Mouse (Mus musculus) G1E (cell line): ENCODE measurements at regions not wholly inside any gene's neighbourhood (a gene's known extent, or its start where the extent isn't known, plus 50 kb on each side); places are given as distances from the start of the nearest gene placed in this dataset.

Source experiments
- CTCF ChIP-seq: IDR thresholded peaks from 2 replicates; pipeline ENCODE4 v1.5.1; 2012; ENCODE audit warnings: low read depth, low read length, inconsistent platforms, mixed read lengths
- POLR2AphosphoS5 ChIP-seq: IDR thresholded peaks from 2 replicates; pipeline ENCODE4 v1.6.1; 2012; ENCODE audit warnings: low read depth, low read length, inconsistent platforms; ENCODE audit not compliant: insufficient replicate concordance
- TAL1 ChIP-seq: conservative IDR thresholded peaks from 2 replicates; pipeline ENCODE4 v1.6.1; 2012; ENCODE audit warnings: low read depth, low read length, inconsistent platforms, mixed read lengths

DNA sequence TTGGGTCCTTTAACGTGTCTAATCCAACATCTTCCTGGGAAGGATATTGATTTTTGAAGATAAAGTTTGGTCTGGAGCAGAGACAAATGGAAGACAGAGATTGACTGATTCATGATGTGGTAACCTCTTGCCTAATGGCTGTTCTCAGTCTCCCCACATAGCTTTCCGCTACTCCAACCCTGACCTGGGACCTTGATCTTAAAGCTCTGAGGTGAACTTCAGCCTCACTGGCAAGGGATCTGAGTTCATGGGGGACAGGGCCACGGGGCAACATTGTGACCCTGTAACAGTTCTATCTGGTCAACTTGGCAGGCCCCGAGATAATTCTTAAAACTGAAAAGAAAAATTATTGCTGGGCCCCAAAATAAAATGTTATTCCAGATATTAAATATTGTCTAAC is 107.5 kb upstream of the Rad23b start:
- TF ChIP-seq CTCF: no peak
- no peak for TF ChIP-seq POLR2AphosphoS5
- TF ChIP-seq TAL1: no peak
